Mouse (Mus musculus): ENCODE results near the gene Gm21677.
"Not testable (repeated sequence)": the region's sequence is repeated elsewhere in the genome, so short reads cannot be mapped to it uniquely, and the experiment has no call there.

The Gm21677 gene

DNA sequence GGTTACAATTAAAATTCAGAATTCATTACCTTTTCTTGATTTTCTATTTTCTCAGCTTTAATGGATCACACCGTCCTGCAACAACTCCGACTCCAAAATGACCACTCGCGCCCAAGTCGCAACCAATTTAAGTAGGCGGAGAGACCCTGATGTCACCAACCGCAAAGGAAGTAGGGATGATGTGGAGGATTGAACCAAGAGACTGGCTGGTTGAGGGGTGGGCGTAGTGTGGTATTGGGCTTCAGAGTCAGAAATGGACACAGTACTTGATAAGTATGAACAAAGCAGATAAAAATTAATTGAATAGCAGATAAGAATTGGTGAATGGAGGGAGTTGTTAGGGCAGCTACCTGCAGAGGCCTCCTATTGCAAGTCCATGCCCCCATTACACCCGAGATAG lies at the start of gene Gm21677:
Gene Gm21677 (minus strand): TSS at position 101 of the 400 bp plus-strand sequence.
- not testable (repeated sequence) for DNase-seq (ENCODE audit: low read depth, low spot score)

DNA sequence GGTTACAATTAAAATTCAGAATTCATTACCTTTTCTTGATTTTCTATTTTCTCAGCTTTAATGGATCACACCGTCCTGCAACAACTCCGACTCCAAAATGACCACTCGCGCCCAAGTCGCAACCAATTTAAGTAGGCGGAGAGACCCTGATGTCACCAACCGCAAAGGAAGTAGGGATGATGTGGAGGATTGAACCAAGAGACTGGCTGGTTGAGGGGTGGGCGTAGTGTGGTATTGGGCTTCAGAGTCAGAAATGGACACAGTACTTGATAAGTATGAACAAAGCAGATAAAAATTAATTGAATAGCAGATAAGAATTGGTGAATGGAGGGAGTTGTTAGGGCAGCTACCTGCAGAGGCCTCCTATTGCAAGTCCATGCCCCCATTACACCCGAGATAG lies 39.0 kb upstream of the Gm21677 start, which contains the start of gene Gm21693:
Gene Gm21693 (minus strand): TSS at position 101 of the 400 bp plus-strand sequence.
- not testable (repeated sequence) for DNase-seq (ENCODE audit: low read depth, low spot score)

DNA sequence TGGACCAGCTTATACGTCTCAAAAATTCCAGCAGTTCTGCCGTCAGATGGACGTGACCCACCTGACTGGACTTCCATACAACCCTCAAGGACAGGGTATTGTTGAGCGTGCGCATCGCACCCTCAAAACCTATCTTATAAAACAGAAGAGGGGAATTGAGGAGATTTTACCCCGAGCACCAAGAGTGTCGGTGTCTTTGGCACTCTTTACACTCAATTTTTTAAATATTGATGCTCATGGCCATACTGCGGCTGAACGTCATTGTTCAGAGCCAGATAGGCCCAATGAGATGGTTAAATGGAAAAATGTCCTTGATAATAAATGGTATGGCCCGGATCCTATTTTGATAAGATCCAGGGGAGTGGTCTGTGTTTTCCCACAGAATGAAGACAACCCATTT lies 34.4 kb upstream of the Gm21677 start:
- not testable (repeated sequence) for DNase-seq (ENCODE audit: low read depth, low spot score)

Measured in WW6 (cell line).